Mouse (Mus musculus) gastrocnemius, postnatal 4 days (tissue): ENCODE measurements around the gene Mef2c. TPM values are rescaled to one million over a fixed set of nuclear protein-coding genes. Genes with fewer than 3 reads are reported as not detected.

ENCODE experiments used
- DNase-seq, 2 experiments: peaks; one replicate each; pipeline ENCODE4 v3.0.0; 2021 to 2022; ENCODE audit warnings: low spot score in 2 of 2, mixed read lengths in 2 of 2
- total RNA-seq, 2 experiments: library from RNA; stranded (reverse); gene quantifications; 2 replicates each; pipeline ENCODE4 v1.2.3; 2021

Gene Mef2c
- total RNA-seq, 2 experiments from 2014 or later = 565 to 585 TPM

GRCm38 (mm10) chr13:83568759-83569256 is 65.0 kb downstream of the Mef2c start:
- DNase-seq = no peak

- no peak for DNase-seq
Observed at GRCm38 (mm10) chr13:83571973-83572447, 68.2 kb downstream of the Mef2c start.

- DNase-seq = no peak
Observed at GRCm38 (mm10) chr13:83572469-83572868, 68.6 kb downstream of the Mef2c start.

GRCm38 (mm10) chr13:83573327-83573726 is 69.5 kb downstream of the Mef2c start:
- no peak for DNase-seq

- DNase-seq = no peak
Observed at GRCm38 (mm10) chr13:83573855-83574583, 70.2 kb downstream of the Mef2c start.

GRCm38 (mm10) chr13:83574866-83575265 is 71.0 kb downstream of the Mef2c start:
- no peak for DNase-seq

- no peak for DNase-seq
Observed at GRCm38 (mm10) chr13:83579410-83579809, 75.6 kb downstream of the Mef2c start.

GRCm38 (mm10) chr13:83580856-83581255 is 77.0 kb downstream of the Mef2c start:
- no peak for DNase-seq

GRCm38 (mm10) chr13:83582564-83582963 is 78.7 kb downstream of the Mef2c start:
- DNase-seq = no peak

- no peak for DNase-seq
Observed at GRCm38 (mm10) chr13:83583881-83584280, 80.0 kb downstream of the Mef2c start.

GRCm38 (mm10) chr13:83585359-83585758 is 81.5 kb downstream of the Mef2c start:
- no peak for DNase-seq

GRCm38 (mm10) chr13:83588186-83588585 is 84.4 kb downstream of the Mef2c start:
- DNase-seq = no peak

- no peak for DNase-seq
Observed at GRCm38 (mm10) chr13:83590886-83591285, 87.1 kb downstream of the Mef2c start.

- DNase-seq = no peak
Observed at GRCm38 (mm10) chr13:83595429-83595828, 91.6 kb downstream of the Mef2c start.

GRCm38 (mm10) chr13:83596989-83597738 is 93.3 kb downstream of the Mef2c start:
- no peak for DNase-seq

- DNase-seq = no peak
Observed at GRCm38 (mm10) chr13:83597739-83598210, 93.9 kb downstream of the Mef2c start.

GRCm38 (mm10) chr13:83600301-83600700 is 96.5 kb downstream of the Mef2c start:
- no peak for DNase-seq

- DNase-seq = no peak
Observed at GRCm38 (mm10) chr13:83601741-83602140, 97.9 kb downstream of the Mef2c start.

GRCm38 (mm10) chr13:83603373-83604265 is 99.8 kb downstream of the Mef2c start:
- peak in 1 of 2 experiments; percentile 27 for DNase-seq

GRCm38 (mm10) chr13:83604320-83604719 is 100.5 kb downstream of the Mef2c start:
- DNase-seq = peak in 1 of 2 experiments; percentile 37

- DNase-seq = no peak
Observed at GRCm38 (mm10) chr13:83604785-83605184, 101.0 kb downstream of the Mef2c start.
